Mouse (Mus musculus) lung, adult 2 months (tissue): Measurements from ENCODE around the gene Pnmt.

Experiments
- CTCF ChIP-seq: fragments of 200-500 bp; IDR thresholded peaks from 2 replicates; pipeline ENCODE4 v1.5.1; 2011; ENCODE audit warnings: mild to moderate bottlenecking, low read length, control low read depth; ENCODE audit not compliant: insufficient read depth
- POLR2A ChIP-seq: fragments of 200-500 bp; IDR thresholded peaks from 2 replicates; pipeline ENCODE4 v1.6.1; 2011; ENCODE audit warnings: low read depth, mild to moderate bottlenecking, control low read depth, low read length, borderline replicate concordance; ENCODE audit errors: extremely low read depth

DNA sequence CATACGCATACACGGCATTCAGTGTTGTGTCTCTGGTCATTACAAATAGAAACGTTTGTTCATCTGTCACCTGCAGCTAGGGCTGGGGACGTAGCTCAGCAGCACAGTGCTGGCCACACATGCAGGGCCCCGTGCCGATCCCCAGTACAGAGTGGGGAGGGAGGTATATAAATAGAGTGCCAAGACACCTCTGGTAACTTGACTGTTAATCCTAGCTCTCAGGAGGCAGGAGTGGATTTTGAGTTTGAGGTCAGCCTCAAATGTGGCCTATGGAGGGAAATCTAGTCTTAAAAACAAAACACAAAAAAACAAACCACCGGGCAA lies 18.4 kb upstream of the Pnmt start:
- no peak for TF ChIP-seq POLR2A
- TF ChIP-seq CTCF: no peak
